Mouse (Mus musculus): ENCODE results near the gene Nek4. TPM values are rescaled to one million over a fixed set of nuclear protein-coding genes. Genes with fewer than 3 reads are reported as not detected.

Gene Nek4
- total RNA-seq (2023), result 3.3 TPM

DNA sequence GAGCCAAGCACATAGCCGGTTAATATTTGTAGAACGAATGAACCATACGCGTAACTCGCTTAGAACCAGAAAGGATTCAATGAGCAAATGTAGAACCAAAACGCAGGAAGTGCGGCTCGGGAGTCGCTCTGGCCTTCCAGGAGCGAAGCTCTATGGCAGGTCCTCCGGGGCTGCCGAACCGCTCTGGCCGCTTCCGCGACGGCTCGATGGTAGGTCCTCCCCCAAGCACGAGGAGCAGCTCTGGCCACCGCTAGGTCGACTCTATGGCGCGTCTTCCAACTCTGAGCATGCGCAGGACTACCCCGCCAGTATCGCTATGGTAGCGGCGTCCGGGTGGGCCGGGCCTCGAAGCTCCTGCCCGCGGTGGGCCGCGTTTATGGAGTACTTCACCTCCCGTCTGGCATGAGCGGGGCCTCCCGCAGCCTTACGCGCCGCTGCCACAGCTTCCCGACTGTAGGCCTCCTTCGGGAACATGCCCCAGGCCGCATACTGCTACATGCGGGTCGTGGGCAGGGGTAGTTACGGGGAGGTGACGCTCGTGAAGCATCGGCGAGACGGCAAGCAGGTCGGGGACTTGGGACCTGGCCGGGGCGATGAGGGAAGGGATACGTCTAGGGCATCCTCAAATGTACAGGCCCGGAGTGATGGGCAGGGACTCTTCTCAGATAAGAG, at the start of gene Nek4:
Gene Nek4 (plus strand): TSS at position 224 of the 672 bp plus-strand sequence.

DNA sequence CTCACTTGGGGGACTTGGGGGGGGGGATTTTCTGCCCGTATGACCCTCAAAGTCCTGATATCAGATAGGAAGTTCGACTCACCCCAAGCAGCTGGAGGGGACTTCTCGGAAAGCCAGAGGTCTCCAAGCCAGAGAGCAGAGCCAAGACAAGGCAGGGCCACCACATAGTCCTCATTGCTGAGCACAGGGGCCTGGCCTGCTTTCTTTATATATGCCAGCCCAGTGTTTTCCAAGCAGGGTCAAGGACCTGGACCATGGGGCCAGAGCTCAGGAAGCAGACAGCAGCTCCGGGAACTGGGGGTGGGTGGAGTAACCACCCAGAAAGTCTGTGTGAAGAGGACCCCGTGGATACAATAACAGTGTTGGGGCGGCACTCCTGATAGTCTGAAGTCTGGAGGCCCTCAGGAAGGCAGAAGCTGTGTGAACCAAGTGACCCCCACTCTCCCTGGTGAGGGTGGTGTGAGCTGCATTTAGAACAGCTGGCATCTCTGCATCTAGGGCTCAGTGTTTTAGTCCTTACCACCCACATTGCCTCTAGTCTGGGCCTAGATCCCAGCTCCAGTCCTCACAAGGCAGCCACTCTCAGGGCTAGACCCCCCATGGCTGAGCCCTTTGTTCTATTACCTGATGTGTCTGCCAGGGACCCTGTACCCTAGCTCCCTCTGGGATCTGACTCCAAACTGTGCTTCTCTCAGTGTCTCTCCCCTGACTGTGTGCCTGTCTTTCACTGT, 27.6 kb upstream of the Nek4 start, which contains the start of gene Itih3:
Gene Itih3 (minus strand): TSS at position 386 of the 731 bp plus-strand sequence.

GRCm38 (mm10) chr14:30943038-30943437, 8.1 kb upstream of the Nek4 start, which contains the start of gene Itih1:
Gene Itih1, minus strand, starts transcription at chr14:30943289.

GRCm38 (mm10) chr14:31001307-31002205, 50.4 kb downstream of the Nek4 start, which contains the start of the genes Glt8d1 and Spcs1:
Gene Glt8d1, plus strand, starts transcription at chr14:31001400.
Gene Spcs1, minus strand, starts transcription at chr14:31001672.

DNA sequence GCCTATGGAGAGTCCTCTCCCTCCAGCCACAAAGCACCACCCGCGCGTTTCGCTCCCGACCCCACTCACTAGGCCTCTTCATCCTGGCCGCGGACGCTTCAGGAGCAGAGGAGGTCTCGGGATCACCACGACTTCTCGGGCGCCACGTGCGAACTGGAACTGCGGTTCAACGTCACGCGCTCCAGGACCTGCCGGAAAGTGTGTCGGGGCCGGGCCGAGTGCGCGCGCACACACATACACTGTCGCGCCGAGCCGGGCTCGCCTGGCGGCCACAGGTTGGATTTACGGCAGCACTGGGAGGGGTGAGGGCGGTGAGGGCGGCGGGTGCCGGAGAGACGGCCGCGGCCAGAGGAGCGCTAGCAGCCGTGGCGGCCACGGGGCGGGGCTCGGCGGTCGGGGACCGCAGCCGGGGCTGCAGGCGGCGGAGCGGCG, 67.7 kb downstream of the Nek4 start, which contains the start of the genes Pbrm1 and Gnl3:
Gene Pbrm1 (plus strand): TSS at position 279 of the 432 bp plus-strand sequence.
Gene Gnl3 (minus strand): TSS at position 293 of the 432 bp plus-strand sequence.

Other genes starting within 250 kb of the Nek4 start
- 10.4 TPM for gene Sfmbt1, start 236.5 kb upstream of the Nek4 start, total RNA-seq (2023)
- 13.9 TPM for gene Tmem110, start 125.8 kb upstream of the Nek4 start, total RNA-seq (2023)
- gene Mustn1, start 72.2 kb upstream of the Nek4 start, total RNA-seq (2023), result 2.1 TPM
- gene Itih4, start 64.9 kb upstream of the Nek4 start, total RNA-seq (2023), result not detected
- not detected for gene Itih3, start 27.6 kb upstream of the Nek4 start, total RNA-seq (2023)
- gene Itih1, start 8.1 kb upstream of the Nek4 start, total RNA-seq (2023), result not detected
- 9.1 TPM for gene Glt8d1, start 50.0 kb downstream of the Nek4 start, total RNA-seq (2023)
- 89.0 TPM for gene Spcs1, start 50.3 kb downstream of the Nek4 start, total RNA-seq (2023)
- 83.9 TPM for gene Pbrm1, start 67.8 kb downstream of the Nek4 start, total RNA-seq (2023)
- gene Gnl3, start 67.8 kb downstream of the Nek4 start, total RNA-seq (2023), result 279 TPM
- gene Smim4, start 177.6 kb downstream of the Nek4 start, total RNA-seq (2023), result 48.2 TPM
- gene Nt5dc2, start 179.7 kb downstream of the Nek4 start, total RNA-seq (2023), result 0.41 TPM
- gene Stab1, start 217.3 kb downstream of the Nek4 start, total RNA-seq (2023), result 1.6 TPM